Mouse (Mus musculus) B cell, adult 67 days (primary cell): ENCODE data around the gene Olfr484. TPM values are rescaled to one million over a fixed set of nuclear protein-coding genes. Genes with fewer than 3 reads are reported as not detected.

Experiments used
- total RNA-seq, 2 experiments: library from RNA; stranded (reverse); gene quantifications; 4 replicates each; pipeline ENCODE4 v1.2.4; 2023

The Olfr484 gene
- not detected for total RNA-seq

DNA sequence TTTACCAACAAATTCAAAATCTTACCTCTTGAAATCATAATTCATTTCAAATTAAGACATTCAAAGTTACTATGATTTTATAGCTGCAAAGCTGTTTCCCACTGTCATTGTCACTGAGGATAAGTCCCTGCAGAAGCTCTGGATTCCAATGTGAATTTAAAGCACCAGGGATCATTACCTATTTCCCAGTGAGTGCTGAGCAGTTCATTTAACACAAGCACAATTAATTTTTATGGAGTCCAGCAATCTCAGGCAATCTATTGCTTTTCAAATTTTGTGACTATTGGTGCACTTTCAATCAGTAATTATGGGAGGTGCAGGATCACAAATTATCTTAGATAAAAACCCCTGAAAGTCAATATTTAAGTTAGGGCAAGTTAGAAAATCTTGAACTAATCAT lies at the start of gene Olfr484:
TSS of gene Olfr484 (minus strand) at position 101 of the 400 bp plus-strand sequence.

DNA sequence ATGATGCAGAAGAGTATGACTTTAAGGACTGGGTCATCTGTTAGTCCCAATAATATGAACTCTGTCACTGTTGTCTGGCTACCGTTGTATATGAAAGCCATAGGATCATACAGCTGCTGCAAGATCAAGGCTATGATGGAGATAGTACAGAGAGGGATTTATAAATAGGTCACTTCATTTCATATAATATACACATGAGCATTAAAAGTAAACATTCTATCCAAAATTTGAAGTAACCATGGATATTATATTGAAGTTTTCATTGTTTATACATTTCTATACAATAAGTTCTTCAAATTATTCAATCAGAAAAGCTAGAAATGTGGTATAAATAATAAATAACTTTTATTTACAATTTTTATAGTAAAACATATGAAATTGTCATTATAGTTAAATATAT lies 45.4 kb upstream of the Olfr484 start, which contains the start of gene Olfr486:
TSS of gene Olfr486 (minus strand) at position 101 of the 400 bp plus-strand sequence.

DNA sequence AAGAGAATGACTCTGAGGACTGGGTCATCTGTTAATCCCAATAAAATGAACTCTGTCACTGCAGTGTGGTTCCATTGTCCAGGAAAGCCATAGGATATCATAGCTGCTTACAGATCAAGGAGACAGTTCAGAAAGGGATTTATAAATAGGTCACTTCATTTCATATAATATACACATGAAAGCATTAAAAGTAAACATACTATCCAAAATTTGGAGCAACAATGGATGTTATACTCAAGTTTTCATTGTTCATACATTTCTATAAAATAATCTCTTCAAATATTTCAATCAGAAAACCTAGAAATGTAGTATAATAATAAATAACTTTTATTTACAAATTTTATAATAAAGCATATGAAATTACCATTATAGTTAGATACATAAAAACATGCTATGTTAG lies 32.5 kb upstream of the Olfr484 start, which contains the start of gene Olfr485:
TSS of gene Olfr485 (minus strand) at position 101 of the 400 bp plus-strand sequence.

DNA sequence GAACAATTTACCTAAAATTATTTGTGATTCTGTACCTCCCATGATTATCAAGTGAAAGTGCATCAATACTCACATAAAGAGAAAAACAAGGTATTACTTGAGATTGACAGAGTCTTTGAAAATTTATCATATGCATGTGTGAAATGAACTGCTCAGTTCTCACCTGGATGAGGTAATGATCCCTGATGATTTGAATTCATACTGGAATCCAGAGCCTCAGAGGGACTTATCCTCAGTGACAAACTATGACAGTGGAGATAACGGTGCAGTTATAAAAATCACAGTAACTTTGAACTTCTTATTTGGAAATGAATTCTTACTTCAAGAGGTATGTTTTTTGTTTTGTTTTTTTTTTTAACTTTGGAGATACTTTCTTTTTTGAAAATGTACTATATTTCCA lies 26.7 kb downstream of the Olfr484 start, which contains the start of gene Olfr483:
TSS of gene Olfr483 (plus strand) at position 301 of the 400 bp plus-strand sequence.

DNA sequence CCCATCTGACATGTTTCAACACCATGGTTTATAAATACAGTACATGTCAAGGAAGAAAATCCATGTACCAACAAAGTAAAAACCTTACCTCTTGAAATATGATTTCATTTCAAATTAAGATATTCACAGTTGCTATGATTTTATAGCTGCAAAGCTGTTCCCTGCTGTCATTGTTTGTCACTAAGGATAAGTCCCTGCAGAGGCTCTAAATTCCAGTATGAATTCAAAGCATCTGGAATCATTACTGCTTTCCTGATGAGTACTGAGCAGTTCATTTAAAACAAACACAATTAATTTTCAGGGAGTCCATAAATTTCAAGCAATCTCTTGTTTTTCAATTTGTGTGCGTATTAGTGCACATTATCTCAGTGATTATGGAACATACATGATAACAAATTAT lies 29.8 kb downstream of the Olfr484 start, which contains the start of gene Olfr482:
TSS of gene Olfr482 (minus strand) at position 101 of the 400 bp plus-strand sequence.

DNA sequence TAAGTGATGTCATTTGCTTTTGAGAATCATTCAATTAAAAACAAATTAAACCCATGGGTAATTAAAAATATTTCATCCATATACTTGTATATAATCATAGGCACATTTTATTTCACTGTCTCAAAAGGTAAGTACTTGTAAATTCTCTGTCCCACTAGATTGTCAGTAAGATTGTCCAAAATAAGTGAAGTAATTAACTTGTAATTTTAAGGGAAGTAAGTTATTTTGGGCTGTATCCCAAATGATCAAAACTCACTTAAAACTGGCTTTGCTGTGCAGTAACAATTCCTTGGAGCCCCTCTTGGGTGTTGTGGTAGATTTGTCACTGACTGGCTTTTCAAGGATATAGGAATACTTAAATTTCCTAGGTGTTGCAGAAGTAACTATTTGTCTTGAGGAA lies 47.7 kb downstream of the Olfr484 start, which contains the start of gene Olfr481:
TSS of gene Olfr481 (plus strand) at position 301 of the 400 bp plus-strand sequence.

Other genes starting within 250 kb of the Olfr484 start
- gene Olfr472, start 229.5 kb downstream of the Olfr484 start, total RNA-seq = not detected
- not detected for gene Olfr473, start 197.0 kb downstream of the Olfr484 start, total RNA-seq
- not detected for gene Olfr474, start 172.8 kb downstream of the Olfr484 start, total RNA-seq
- gene Olfr476, start 162.6 kb downstream of the Olfr484 start, total RNA-seq = not detected
- gene Olfr477, start 140.8 kb downstream of the Olfr484 start, total RNA-seq = not detected
- gene Olfr478, start 93.5 kb downstream of the Olfr484 start, total RNA-seq = not detected
- not detected for gene Olfr479, start 76.8 kb downstream of the Olfr484 start, total RNA-seq
- not detected for gene Olfr480, start 60.1 kb downstream of the Olfr484 start, total RNA-seq
- gene Olfr481, start 47.6 kb downstream of the Olfr484 start, total RNA-seq = not detected
- 1 to 10 TPM; 1.5 to 2.4 TPM for gene Olfr482, start 29.9 kb downstream of the Olfr484 start, total RNA-seq
- not detected for gene Olfr483, start 26.6 kb downstream of the Olfr484 start, total RNA-seq
- not detected for gene Olfr485, start 32.4 kb upstream of the Olfr484 start, total RNA-seq
- not detected for gene Olfr486, start 45.3 kb upstream of the Olfr484 start, total RNA-seq
- gene Olfr487, start 87.2 kb upstream of the Olfr484 start, total RNA-seq = not detected
- gene Olfr488, start 130.9 kb upstream of the Olfr484 start, total RNA-seq = not detected
- gene Olfr490, start 161.5 kb upstream of the Olfr484 start, total RNA-seq = not detected
- gene Olfr491, start 186.0 kb upstream of the Olfr484 start, total RNA-seq = not detected
- gene Olfr492, start 196.2 kb upstream of the Olfr484 start, total RNA-seq = not detected
- gene Olfr493, start 219.5 kb upstream of the Olfr484 start, total RNA-seq = not detected
- gene Olfr494, start 237.9 kb upstream of the Olfr484 start, total RNA-seq = not detected